15 mouse cellular contexts compared by ENCODE assay signal in the genomic region with DNA sequence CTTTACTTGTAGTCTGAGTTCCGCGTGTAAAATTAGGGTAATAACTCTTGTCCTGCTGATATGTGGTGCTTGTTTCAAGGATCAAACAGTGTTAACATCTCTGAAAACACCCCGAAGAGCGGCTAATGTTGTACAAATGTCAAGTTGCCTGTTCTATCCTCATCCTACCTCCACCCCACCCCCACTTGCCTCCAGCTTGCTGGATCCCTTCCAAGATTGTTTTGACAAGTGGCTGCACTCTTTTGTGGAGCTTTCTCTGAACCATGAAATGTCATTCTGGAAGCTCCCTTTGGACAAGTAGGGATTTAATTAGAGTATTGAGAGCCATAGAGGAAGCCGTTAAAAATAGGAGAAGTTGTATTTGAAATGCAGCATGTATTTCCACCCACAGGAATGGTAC. TPM values are rescaled to one million over a fixed set of nuclear protein-coding genes. Genes with fewer than 3 reads are reported as not detected.
DNase-seq lines count a peak whose midpoint lies in the region; ATAC-seq lines count a peak whose summit lies in the region.
"Had no signal": no experiment of that assay in that cellular context is flagged by ENCODE, and none has a peak within 500 bp of the region (broad histone marks: within the 10 kb centered on the region; RNA-seq: fewer than 3 reads in every experiment).

No protein-coding gene starts in this region.

- H3K4me2 ChIP-seq in heart, embryonic 16.5 days (ENCODE audit: low read depth, low read length) = peak overlapping the region; percentile 22; the same call in 1 of the 2 replicates
- H3K4me2 ChIP-seq in midbrain, embryonic 13.5 days (replicated peaks) = peak overlapping the region; percentile 9; the same call in 1 of the 2 replicates
- no peak overlapping the region for H3K4me2 ChIP-seq in midbrain, embryonic 11.5 days
- peak overlapping the region; percentile 8; the same call in 1 of the 2 replicates for H3K4me2 ChIP-seq in forebrain, embryonic 15.5 days (replicated peaks)
- H3K4me2 ChIP-seq in intestine, embryonic 16.5 days (ENCODE audit: low read depth, low read length) = no peak overlapping the region
- H3K4me2 ChIP-seq: embryonic facial prominence, embryonic 12.5 days; intestine, embryonic 15.5 days; liver, embryonic 11.5 days; lung, embryonic 15.5 days; stomach, embryonic 15.5 days had no signal

- 43% methylated on average over 5 of the region's 5 CpGs for WGBS in heart, embryonic 16.5 days
- WGBS in midbrain, embryonic 13.5 days = 51% methylated on average over 5 of the region's 5 CpGs
- WGBS in midbrain, embryonic 11.5 days = 63% methylated on average over 5 of the region's 5 CpGs
- 23% methylated on average over 5 of the region's 5 CpGs for WGBS in forebrain, embryonic 15.5 days
- 57% methylated on average over 5 of the region's 5 CpGs for WGBS in intestine, embryonic 16.5 days

- no peaks in the 10 kb centered on the region for H3K27me3 ChIP-seq in heart, embryonic 16.5 days (ENCODE audit: control insufficient read depth, insufficient read depth, low read length)
- H3K27me3 ChIP-seq in midbrain, embryonic 13.5 days = no peaks in the 10 kb centered on the region
- no peaks in the 10 kb centered on the region for H3K27me3 ChIP-seq in midbrain, embryonic 11.5 days (ENCODE audit: control insufficient read depth, insufficient read depth, low read length)
- H3K27me3 ChIP-seq in forebrain, embryonic 15.5 days = no peaks in the 10 kb centered on the region
- H3K27me3 ChIP-seq in intestine, embryonic 16.5 days (replicated peaks; ENCODE audit: control insufficient read depth, insufficient read depth, low read length) = no peaks in the 10 kb centered on the region
- H3K27me3 ChIP-seq: embryonic facial prominence, embryonic 12.5 days; intestine, embryonic 15.5 days; lung, embryonic 15.5 days; megakaryocyte, embryonic 14.5 days; stomach, embryonic 15.5 days had no signal

- DNase-seq in heart, adult 8-10 months (ENCODE audit: low spot score) = no peak
- no peak for DNase-seq in midbrain, embryonic 11.5 days (ENCODE audit: low spot score, missing footprints)
- no peak for DNase-seq in adrenal gland, postnatal 25 days
- DNase-seq: cerebellum, adult 2 months; gastrocnemius, postnatal 14 days had no signal

- peaks cover 26% of the 10 kb centered on the region for H3K36me3 ChIP-seq in heart, embryonic 16.5 days (ENCODE audit: control insufficient read depth, insufficient read depth)
- no peaks in the 10 kb centered on the region for H3K36me3 ChIP-seq in midbrain, embryonic 13.5 days
- no peaks in the 10 kb centered on the region for H3K36me3 ChIP-seq in midbrain, embryonic 11.5 days (ENCODE audit: control insufficient read depth, insufficient read depth, low read length)
- no peaks in the 10 kb centered on the region for H3K36me3 ChIP-seq in forebrain, embryonic 15.5 days
- H3K36me3 ChIP-seq in intestine, embryonic 16.5 days (ENCODE audit: control insufficient read depth, insufficient read depth, low read length) = peaks cover 12% of the 10 kb centered on the region; the same call in 1 of the 2 replicates
- H3K36me3 ChIP-seq: embryonic facial prominence, embryonic 12.5 days had no signal

- H3K9ac ChIP-seq in heart, embryonic 16.5 days (ENCODE audit: low read length) = no peak overlapping the region
- no peak overlapping the region for H3K9ac ChIP-seq in midbrain, embryonic 13.5 days (replicated peaks)
- no peak overlapping the region for H3K9ac ChIP-seq in midbrain, embryonic 11.5 days (ENCODE audit: low read length)
- H3K9ac ChIP-seq in forebrain, embryonic 15.5 days (replicated peaks) = no peak overlapping the region
- no peak overlapping the region for H3K9ac ChIP-seq in intestine, embryonic 16.5 days (ENCODE audit: low read depth, low read length)
- H3K9ac ChIP-seq: embryonic facial prominence, embryonic 12.5 days; intestine, embryonic 15.5 days; lung, embryonic 15.5 days; stomach, embryonic 15.5 days had no signal

- no peak for ATAC-seq in heart, embryonic 16.5 days (replicated peaks; ENCODE audit: extremely low read depth, insufficient read depth, low FRiP score)
- ATAC-seq in midbrain, embryonic 13.5 days = no peak
- no peak for ATAC-seq in midbrain, embryonic 11.5 days (ENCODE audit: low FRiP score)
- ATAC-seq in forebrain, embryonic 15.5 days (replicated peaks) = no peak
- ATAC-seq in intestine, embryonic 16.5 days = no peak
- ATAC-seq: intestine, embryonic 15.5 days had no signal

- peak overlapping the region; percentile 25; the same call in 1 of the 2 replicates for H3K27ac ChIP-seq in heart, embryonic 16.5 days (ENCODE audit: low read length)
- no peak overlapping the region for H3K27ac ChIP-seq in midbrain, embryonic 13.5 days
- no peak overlapping the region for H3K27ac ChIP-seq in midbrain, embryonic 11.5 days (ENCODE audit: low read depth, low read length)
- no peak overlapping the region for H3K27ac ChIP-seq in forebrain, embryonic 15.5 days (replicated peaks)
- no peak overlapping the region for H3K27ac ChIP-seq in intestine, embryonic 16.5 days (ENCODE audit: low read length)
- H3K27ac ChIP-seq: embryonic facial prominence, embryonic 12.5 days; intestine, embryonic 15.5 days; lung, embryonic 15.5 days; stomach, embryonic 15.5 days had no signal

- peaks cover 11% of the 10 kb centered on the region for H3K4me1 ChIP-seq in heart, embryonic 16.5 days (ENCODE audit: control insufficient read depth, insufficient read depth, low read length)
- H3K4me1 ChIP-seq in midbrain, embryonic 13.5 days (replicated peaks) = peaks cover 12% of the 10 kb centered on the region
- H3K4me1 ChIP-seq in midbrain, embryonic 11.5 days (ENCODE audit: control insufficient read depth, insufficient read depth, low read length) = no peaks in the 10 kb centered on the region; the same call in 1 of the 2 replicates
- H3K4me1 ChIP-seq in forebrain, embryonic 15.5 days = peaks cover 11% of the 10 kb centered on the region
- no peaks in the 10 kb centered on the region; the same call in 1 of the 2 replicates for H3K4me1 ChIP-seq in intestine, embryonic 16.5 days (ENCODE audit: control insufficient read depth, insufficient read depth, low read length)

- no peaks in the 10 kb centered on the region for H3K9me3 ChIP-seq in heart, embryonic 16.5 days (replicated peaks; ENCODE audit: control insufficient read depth, low read length)
- no peaks in the 10 kb centered on the region for H3K9me3 ChIP-seq in midbrain, embryonic 13.5 days
- H3K9me3 ChIP-seq in midbrain, embryonic 11.5 days (ENCODE audit: control insufficient read depth, low read length) = no peaks in the 10 kb centered on the region
- no peaks in the 10 kb centered on the region for H3K9me3 ChIP-seq in forebrain, embryonic 15.5 days
- H3K9me3 ChIP-seq in intestine, embryonic 16.5 days (ENCODE audit: control insufficient read depth, low read length) = no peaks in the 10 kb centered on the region
- H3K9me3 ChIP-seq: embryonic facial prominence, embryonic 12.5 days; intestine, embryonic 15.5 days; lung, embryonic 15.5 days; megakaryocyte, embryonic 14.5 days; stomach, embryonic 15.5 days had no signal

- no peak overlapping the region for H3K4me3 ChIP-seq in heart, embryonic 16.5 days (ENCODE audit: low read length)
- H3K4me3 ChIP-seq in midbrain, embryonic 13.5 days (replicated peaks) = no peak overlapping the region
- H3K4me3 ChIP-seq in midbrain, embryonic 11.5 days (ENCODE audit: low read depth, low read length) = no peak overlapping the region
- no peak overlapping the region for H3K4me3 ChIP-seq in forebrain, embryonic 15.5 days
- no peak overlapping the region for H3K4me3 ChIP-seq in intestine, embryonic 16.5 days (ENCODE audit: low read length)
- H3K4me3 ChIP-seq: embryonic facial prominence, embryonic 12.5 days; intestine, embryonic 15.5 days; lung, embryonic 15.5 days; megakaryocyte, embryonic 14.5 days; stomach, embryonic 15.5 days had no signal

RNA-seq across cellular contexts. Expression of gene F11r, which starts 22.5 kb away (rescaled TPM):
- polyA plus RNA-seq in heart, embryonic 16.5 days (2015; fragmentation: Nextera tagmentation; extraction: Ambion mirVana) = 76.1 and 80.0 TPM in 2 replicates
- 10 to 100 TPM; 34.5 to 36.2 (median 35.6) TPM for total RNA-seq in heart, adult 8-10 months (2022)
- 8.3 and 9.7 TPM in 2 replicates for polyA plus RNA-seq in midbrain, embryonic 13.5 days (2015; fragmentation: Nextera tagmentation; extraction: Ambion mirVana)
- 9.9 and 13.1 TPM in 2 replicates for polyA plus RNA-seq in midbrain, embryonic 11.5 days (2014; fragmentation: Nextera tagmentation; extraction: Ambion mirVana)
- polyA plus RNA-seq in forebrain, embryonic 15.5 days (2015; fragmentation: Nextera tagmentation; extraction: Ambion mirVana) = 9.6 and 10.1 TPM in 2 replicates
- total RNA-seq in adrenal gland, postnatal 25 days (2021) = 40.1 and 59.7 TPM in 2 replicates
- polyA plus RNA-seq in intestine, embryonic 16.5 days (2015; fragmentation: Nextera tagmentation; extraction: Ambion mirVana) = 101 and 108 TPM in 2 replicates

RNA-seq across cellular contexts. Expression of gene Tstd1, which starts 41.1 kb away (rescaled TPM):
- 3.7 and 4.2 TPM in 2 replicates for polyA plus RNA-seq in heart, embryonic 16.5 days (2015; fragmentation: Nextera tagmentation; extraction: Ambion mirVana)
- total RNA-seq in heart, adult 8-10 months (2022) = 1 to 10 TPM in 3 of 4 experiments, under 1 TPM in 1; 0.75 to 2.0 (median 1.3) TPM
- 11.7 and 13.3 TPM in 2 replicates for polyA plus RNA-seq in midbrain, embryonic 13.5 days (2015; fragmentation: Nextera tagmentation; extraction: Ambion mirVana)
- polyA plus RNA-seq in midbrain, embryonic 11.5 days (2014; fragmentation: Nextera tagmentation; extraction: Ambion mirVana) = 2.1 and 4.0 TPM in 2 replicates
- 12.3 and 13.0 TPM in 2 replicates for polyA plus RNA-seq in forebrain, embryonic 15.5 days (2015; fragmentation: Nextera tagmentation; extraction: Ambion mirVana)
- 5.2 and 6.3 TPM in 2 replicates for total RNA-seq in adrenal gland, postnatal 25 days (2021)
- polyA plus RNA-seq in intestine, embryonic 16.5 days (2015; fragmentation: Nextera tagmentation; extraction: Ambion mirVana) = 5.3 and 5.6 TPM in 2 replicates

RNA-seq across cellular contexts. Expression of gene Alyref2, which starts 43.5 kb away (rescaled TPM):
- 15.8 and 17.2 TPM in 2 replicates for polyA plus RNA-seq in heart, embryonic 16.5 days (2015; fragmentation: Nextera tagmentation; extraction: Ambion mirVana)
- 1 to 10 TPM; 1.8 to 2.8 (median 2.1) TPM for total RNA-seq in heart, adult 8-10 months (2022)
- 30.1 and 31.2 TPM in 2 replicates for polyA plus RNA-seq in midbrain, embryonic 13.5 days (2015; fragmentation: Nextera tagmentation; extraction: Ambion mirVana)
- 16.2 and 16.8 TPM in 2 replicates for polyA plus RNA-seq in midbrain, embryonic 11.5 days (2014; fragmentation: Nextera tagmentation; extraction: Ambion mirVana)
- 31.8 and 32.8 TPM in 2 replicates for polyA plus RNA-seq in forebrain, embryonic 15.5 days (2015; fragmentation: Nextera tagmentation; extraction: Ambion mirVana)
- total RNA-seq in adrenal gland, postnatal 25 days (2021) = 9.2 and 11.9 TPM in 2 replicates
- polyA plus RNA-seq in intestine, embryonic 16.5 days (2015; fragmentation: Nextera tagmentation; extraction: Ambion mirVana) = 11.1 and 11.2 TPM in 2 replicates

RNA-seq across cellular contexts. Expression of gene Usf1, which starts 48.7 kb away (rescaled TPM):
- 47.5 and 53.1 TPM in 2 replicates for polyA plus RNA-seq in heart, embryonic 16.5 days (2015; fragmentation: Nextera tagmentation; extraction: Ambion mirVana)
- total RNA-seq in heart, adult 8-10 months (2022) = 10 to 100 TPM; 43.0 to 48.4 (median 45.2) TPM
- 237 and 239 TPM in 2 replicates for polyA plus RNA-seq in midbrain, embryonic 13.5 days (2015; fragmentation: Nextera tagmentation; extraction: Ambion mirVana)
- polyA plus RNA-seq in midbrain, embryonic 11.5 days (2014; fragmentation: Nextera tagmentation; extraction: Ambion mirVana) = 152 and 154 TPM in 2 replicates
- polyA plus RNA-seq in forebrain, embryonic 15.5 days (2015; fragmentation: Nextera tagmentation; extraction: Ambion mirVana) = 229 and 235 TPM in 2 replicates
- 62.9 and 95.1 TPM in 2 replicates for total RNA-seq in adrenal gland, postnatal 25 days (2021)
- polyA plus RNA-seq in intestine, embryonic 16.5 days (2015; fragmentation: Nextera tagmentation; extraction: Ambion mirVana) = 54.6 and 58.1 TPM in 2 replicates

Comparison
In these comparisons a context has a peak if more than half of its experiments do, and no peak if none do; other contexts are left out.
1. H3K4me2 ChIP-seq: peak in heart, embryonic 16.5 days (single experiment), midbrain, embryonic 13.5 days (single experiment) and forebrain, embryonic 15.5 days (single experiment); none in midbrain, embryonic 11.5 days (single experiment) and intestine, embryonic 16.5 days (single experiment).